Mouse (Mus musculus): Measurements from ENCODE around the gene Shisa5. TPM values are rescaled to one million over a fixed set of nuclear protein-coding genes. Genes with fewer than 3 reads are reported as not detected.

Gene Shisa5
- polyA plus RNA-seq, 1 experiment from 2014 or later = 29.9 TPM

GRCm38 (mm10) chr9:109016973-109017604 lies 21.3 kb upstream of the Shisa5 start:
- H3K4me3 ChIP-seq (ENCODE audit: low read depth, low read length) = no peak overlapping the region
- DNase-seq (ENCODE audit: low spot score, missing footprints) (no peak), ATAC-seq (ENCODE audit: low FRiP score) (no peak)
- H3K27ac ChIP-seq (ENCODE audit: low read depth, low read length) = no peak overlapping the region
- no peak overlapping the region for H3K4me2 ChIP-seq
- 72% methylated on average over 11 of the region's 11 CpGs for WGBS
- H3K9me3 ChIP-seq (ENCODE audit: control insufficient read depth, low read length) = no peaks in the 10 kb centered on the region
- H3K4me1 ChIP-seq (ENCODE audit: control insufficient read depth, insufficient read depth, low read length) = no peaks in the 10 kb centered on the region
- H3K36me3 ChIP-seq (ENCODE audit: control insufficient read depth, insufficient read depth, low read length) = no peaks in the 10 kb centered on the region
- no peaks in the 10 kb centered on the region for H3K27me3 ChIP-seq (ENCODE audit: control insufficient read depth, insufficient read depth, low read length)
- H3K9ac ChIP-seq (ENCODE audit: low read length) = no peak overlapping the region

GRCm38 (mm10) chr9:109021428-109021827 lies 16.9 kb upstream of the Shisa5 start:
- H3K9me3 ChIP-seq (ENCODE audit: control insufficient read depth, low read length) = no peaks in the 10 kb centered on the region
- no peak overlapping the region for H3K9ac ChIP-seq (ENCODE audit: low read length)
- 90% methylated on average over 4 of the region's 4 CpGs for WGBS
- no peaks in the 10 kb centered on the region for H3K36me3 ChIP-seq (ENCODE audit: control insufficient read depth, insufficient read depth, low read length)
- H3K4me1 ChIP-seq (ENCODE audit: control insufficient read depth, insufficient read depth, low read length) = no peaks in the 10 kb centered on the region
- ATAC-seq (ENCODE audit: low FRiP score) (no peak), DNase-seq (ENCODE audit: low spot score, missing footprints) (no peak)
- no peak overlapping the region for H3K4me2 ChIP-seq
- H3K27ac ChIP-seq (ENCODE audit: low read depth, low read length) = no peak overlapping the region
- no peak overlapping the region for H3K4me3 ChIP-seq (ENCODE audit: low read depth, low read length)
- H3K27me3 ChIP-seq (ENCODE audit: control insufficient read depth, insufficient read depth, low read length) = no peaks in the 10 kb centered on the region

GRCm38 (mm10) chr9:109022866-109023685 lies 15.3 kb upstream of the Shisa5 start:
- H3K4me2 ChIP-seq = no peak overlapping the region
- WGBS = 92% methylated on average over 17 of the region's 17 CpGs
- H3K9ac ChIP-seq (ENCODE audit: low read length) = no peak overlapping the region
- DNase-seq (ENCODE audit: low spot score, missing footprints) = no peak
- no peaks in the 10 kb centered on the region for H3K4me1 ChIP-seq (ENCODE audit: control insufficient read depth, insufficient read depth, low read length)
- H3K27me3 ChIP-seq (ENCODE audit: control insufficient read depth, insufficient read depth, low read length) = no peaks in the 10 kb centered on the region
- H3K27ac ChIP-seq (ENCODE audit: low read depth, low read length) = no peak overlapping the region
- H3K36me3 ChIP-seq (ENCODE audit: control insufficient read depth, insufficient read depth, low read length) = no peaks in the 10 kb centered on the region
- no peak for ATAC-seq (ENCODE audit: low FRiP score)
- no peaks in the 10 kb centered on the region for H3K9me3 ChIP-seq (ENCODE audit: control insufficient read depth, low read length)
- no peak overlapping the region for H3K4me3 ChIP-seq (ENCODE audit: low read depth, low read length)

GRCm38 (mm10) chr9:109027521-109027920 lies 10.8 kb upstream of the Shisa5 start:
- H3K36me3 ChIP-seq (ENCODE audit: control insufficient read depth, insufficient read depth, low read length) = no peaks in the 10 kb centered on the region
- no peak overlapping the region for H3K27ac ChIP-seq (ENCODE audit: low read depth, low read length)
- H3K27me3 ChIP-seq (ENCODE audit: control insufficient read depth, insufficient read depth, low read length) = no peaks in the 10 kb centered on the region
- ATAC-seq (ENCODE audit: low FRiP score) (no peak), DNase-seq (ENCODE audit: low spot score, missing footprints) (no peak)
- H3K4me3 ChIP-seq (ENCODE audit: low read depth, low read length) = no peak overlapping the region
- 83% methylated on average over 8 of the region's 8 CpGs for WGBS
- no peaks in the 10 kb centered on the region for H3K4me1 ChIP-seq (ENCODE audit: control insufficient read depth, insufficient read depth, low read length)
- no peaks in the 10 kb centered on the region for H3K9me3 ChIP-seq (ENCODE audit: control insufficient read depth, low read length)
- H3K9ac ChIP-seq (ENCODE audit: low read length) = no peak overlapping the region
- H3K4me2 ChIP-seq = no peak overlapping the region

GRCm38 (mm10) chr9:109028421-109028820 lies 9.9 kb upstream of the Shisa5 start:
- H3K27ac ChIP-seq (ENCODE audit: low read depth, low read length) = no peak overlapping the region
- no peak overlapping the region for H3K4me2 ChIP-seq
- 77% methylated on average over 3 of the region's 3 CpGs for WGBS
- H3K4me3 ChIP-seq (ENCODE audit: low read depth, low read length) = no peak overlapping the region
- H3K36me3 ChIP-seq (ENCODE audit: control insufficient read depth, insufficient read depth, low read length) = no peaks in the 10 kb centered on the region
- H3K9me3 ChIP-seq (ENCODE audit: control insufficient read depth, low read length) = no peaks in the 10 kb centered on the region
- DNase-seq (ENCODE audit: low spot score, missing footprints) (no peak), ATAC-seq (ENCODE audit: low FRiP score) (no peak)
- no peak overlapping the region for H3K9ac ChIP-seq (ENCODE audit: low read length)
- no peaks in the 10 kb centered on the region for H3K4me1 ChIP-seq (ENCODE audit: control insufficient read depth, insufficient read depth, low read length)
- no peaks in the 10 kb centered on the region for H3K27me3 ChIP-seq (ENCODE audit: control insufficient read depth, insufficient read depth, low read length)

GRCm38 (mm10) chr9:109028919-109029318 lies 9.4 kb upstream of the Shisa5 start:
- H3K27ac ChIP-seq (ENCODE audit: low read depth, low read length) = no peak overlapping the region
- no peaks in the 10 kb centered on the region for H3K36me3 ChIP-seq (ENCODE audit: control insufficient read depth, insufficient read depth, low read length)
- WGBS = 73% methylated on average over 5 of the region's 5 CpGs
- DNase-seq (ENCODE audit: low spot score, missing footprints) (no peak), ATAC-seq (ENCODE audit: low FRiP score) (no peak)
- H3K4me1 ChIP-seq (ENCODE audit: control insufficient read depth, insufficient read depth, low read length) = no peaks in the 10 kb centered on the region
- no peak overlapping the region for H3K4me2 ChIP-seq
- no peak overlapping the region for H3K4me3 ChIP-seq (ENCODE audit: low read depth, low read length)
- no peak overlapping the region for H3K9ac ChIP-seq (ENCODE audit: low read length)
- no peaks in the 10 kb centered on the region for H3K27me3 ChIP-seq (ENCODE audit: control insufficient read depth, insufficient read depth, low read length)
- no peaks in the 10 kb centered on the region for H3K9me3 ChIP-seq (ENCODE audit: control insufficient read depth, low read length)

- DNase-seq (ENCODE audit: low spot score, missing footprints) = no peak
- Histone ChIP-seq H3K9me3 (ENCODE audit: control insufficient read depth, low read length) (no peaks in the 10 kb centered on the region), H3K4me2 (no peak overlapping the region), H3K4me1 (ENCODE audit: control insufficient read depth, insufficient read depth, low read length) (no peaks in the 10 kb centered on the region), H3K27me3 (ENCODE audit: control insufficient read depth, insufficient read depth, low read length) (no peaks in the 10 kb centered on the region), H3K4me3 (ENCODE audit: low read depth, low read length) (no peak overlapping the region), H3K9ac (ENCODE audit: low read length) (no peak overlapping the region), H3K36me3 (ENCODE audit: control insufficient read depth, insufficient read depth, low read length) (no peaks in the 10 kb centered on the region), H3K27ac (ENCODE audit: low read depth, low read length) (no peak overlapping the region)
- ATAC-seq (ENCODE audit: low FRiP score) = no peak
- 82% methylated on average over 3 of the region's 3 CpGs for WGBS
These were observed 8.1 kb upstream of the Shisa5 start for GRCm38 (mm10) chr9:109030312-109030711.

GRCm38 (mm10) chr9:109031001-109031400 lies 7.4 kb upstream of the Shisa5 start:
- Histone ChIP-seq H3K27me3 (ENCODE audit: control insufficient read depth, insufficient read depth, low read length) (no peaks in the 10 kb centered on the region), H3K9ac (ENCODE audit: low read length) (no peak overlapping the region), H3K36me3 (ENCODE audit: control insufficient read depth, insufficient read depth, low read length) (no peaks in the 10 kb centered on the region), H3K27ac (ENCODE audit: low read depth, low read length) (no peak overlapping the region), H3K4me2 (no peak overlapping the region), H3K9me3 (ENCODE audit: control insufficient read depth, low read length) (no peaks in the 10 kb centered on the region), H3K4me1 (ENCODE audit: control insufficient read depth, insufficient read depth, low read length) (no peaks in the 10 kb centered on the region), H3K4me3 (ENCODE audit: low read depth, low read length) (no peak overlapping the region)
- WGBS = 90% methylated on average over 7 of the region's 7 CpGs
- DNase-seq (ENCODE audit: low spot score, missing footprints) (no peak), ATAC-seq (ENCODE audit: low FRiP score) (no peak)

- DNase-seq (ENCODE audit: low spot score, missing footprints) (no peak), ATAC-seq (ENCODE audit: low FRiP score) (no peak)
- H3K36me3 ChIP-seq (ENCODE audit: control insufficient read depth, insufficient read depth, low read length) = no peaks in the 10 kb centered on the region
- no peaks in the 10 kb centered on the region for H3K27me3 ChIP-seq (ENCODE audit: control insufficient read depth, insufficient read depth, low read length)
- no peak overlapping the region for H3K4me3 ChIP-seq (ENCODE audit: low read depth, low read length)
- H3K4me1 ChIP-seq (ENCODE audit: control insufficient read depth, insufficient read depth, low read length) = no peaks in the 10 kb centered on the region
- H3K9ac ChIP-seq (ENCODE audit: low read length) = no peak overlapping the region
- no peaks in the 10 kb centered on the region for H3K9me3 ChIP-seq (ENCODE audit: control insufficient read depth, low read length)
- no peak overlapping the region for H3K27ac ChIP-seq (ENCODE audit: low read depth, low read length)
- 82% methylated on average over 8 of the region's 8 CpGs for WGBS
- H3K4me2 ChIP-seq = no peak overlapping the region
These were observed 6.7 kb upstream of the Shisa5 start for GRCm38 (mm10) chr9:109031686-109032085.

Data from midbrain, embryonic 11.5 days (tissue).